Mouse (Mus musculus): ENCODE results near the gene Bzw2.
A peak's percentile ranks its signal among the peaks of the same experiment; 100 is the strongest.

Gene Bzw2

DNA sequence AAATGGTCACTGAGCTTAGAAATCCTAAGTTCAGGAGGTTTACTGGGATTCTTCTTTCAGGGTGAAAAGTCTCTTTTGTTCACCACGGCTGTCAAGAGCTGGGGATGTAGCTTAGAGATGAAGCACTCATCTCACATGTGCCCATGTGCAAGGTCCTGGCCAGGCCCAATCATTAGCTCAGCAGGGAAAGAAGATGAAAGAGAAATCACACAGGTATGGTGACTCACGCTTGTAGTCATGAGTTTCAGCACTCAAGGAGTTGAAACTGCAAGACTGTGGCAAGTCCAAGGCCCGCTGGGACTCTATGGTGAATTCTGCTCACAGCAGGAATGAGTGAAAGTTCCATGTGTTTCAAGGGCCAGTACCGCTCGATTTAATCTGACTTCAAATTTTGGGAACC lies 23.8 kb downstream of the Bzw2 start:
- DNase-seq, result no peak

- DNase-seq, result no peak
Observed at GRCm38 (mm10) chr12:36133547-36133946, 24.3 kb downstream of the Bzw2 start.

- DNase-seq, result no peak
Observed at GRCm38 (mm10) chr12:36132668-36133067, 25.2 kb downstream of the Bzw2 start.

DNA sequence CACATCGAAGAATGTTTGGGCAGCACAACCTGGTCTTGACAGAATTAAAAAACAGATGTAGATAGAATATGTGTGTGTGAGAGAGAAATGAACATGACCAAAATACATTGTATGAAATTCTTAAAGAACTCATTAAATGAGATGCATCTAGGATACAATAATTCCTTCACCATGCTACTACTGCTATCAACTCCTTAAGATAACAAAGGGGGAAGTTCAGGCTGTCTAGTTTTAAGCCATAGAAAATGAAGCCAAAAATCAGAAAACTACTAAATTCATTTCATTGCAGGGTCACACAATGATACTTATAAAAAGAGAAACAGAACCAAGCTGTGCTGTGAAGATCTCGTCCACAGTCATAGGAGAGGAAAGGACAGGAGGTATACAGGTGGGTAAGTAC lies 25.6 kb downstream of the Bzw2 start:
- DNase-seq, result no peak

DNA sequence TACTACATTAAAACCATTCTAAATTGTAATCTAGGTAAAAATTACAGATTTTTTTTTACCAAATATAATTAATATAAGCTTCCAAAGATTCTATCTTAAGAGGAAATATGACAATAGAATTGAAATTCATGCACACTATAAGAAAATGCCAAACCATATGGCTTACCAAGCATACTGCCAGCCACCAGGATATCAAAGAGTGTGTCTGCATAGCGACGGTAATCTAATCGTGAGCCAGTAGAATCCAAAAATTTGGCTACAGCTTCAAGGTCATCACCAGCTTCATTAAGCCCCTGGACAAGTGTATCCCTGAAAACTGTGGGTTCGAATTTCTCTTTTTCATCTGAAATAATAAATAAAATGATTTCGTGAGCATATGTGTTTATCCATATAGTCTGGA lies 28.1 kb downstream of the Bzw2 start:
- DNase-seq, result peak; percentile 21 to 31

- no peak for DNase-seq
Observed at GRCm38 (mm10) chr12:36126049-36126448, 31.8 kb downstream of the Bzw2 start.

- DNase-seq, result no peak
Observed at GRCm38 (mm10) chr12:36119244-36119643, 38.6 kb downstream of the Bzw2 start.

GRCm38 (mm10) chr12:36117161-36117560 lies 40.7 kb downstream of the Bzw2 start:
- DNase-seq, result no peak

- DNase-seq, result no peak
Observed at GRCm38 (mm10) chr12:36112081-36112480, 45.8 kb downstream of the Bzw2 start.

DNA sequence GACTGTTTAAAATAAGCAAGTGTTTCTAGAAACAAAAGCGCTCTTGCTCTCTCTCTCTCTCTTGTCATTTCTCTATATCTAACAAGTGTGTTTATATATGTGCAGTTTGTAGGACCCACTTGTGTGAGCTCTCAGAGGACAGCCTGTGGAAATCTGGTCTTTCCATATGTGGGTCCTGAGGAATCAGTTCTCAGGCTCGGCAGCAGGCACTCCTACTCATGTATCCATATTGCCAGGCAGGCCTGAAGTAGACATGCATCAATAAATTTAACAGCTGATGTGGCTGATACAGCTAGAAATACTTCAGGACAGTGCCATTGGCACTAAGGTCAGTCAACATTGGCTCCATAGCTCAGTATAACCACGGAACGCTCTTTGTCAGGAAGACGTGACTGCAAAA lies 46.8 kb downstream of the Bzw2 start:
- DNase-seq, result no peak

- no peak for DNase-seq
Observed at GRCm38 (mm10) chr12:36110457-36110856, 47.4 kb downstream of the Bzw2 start.

DNA sequence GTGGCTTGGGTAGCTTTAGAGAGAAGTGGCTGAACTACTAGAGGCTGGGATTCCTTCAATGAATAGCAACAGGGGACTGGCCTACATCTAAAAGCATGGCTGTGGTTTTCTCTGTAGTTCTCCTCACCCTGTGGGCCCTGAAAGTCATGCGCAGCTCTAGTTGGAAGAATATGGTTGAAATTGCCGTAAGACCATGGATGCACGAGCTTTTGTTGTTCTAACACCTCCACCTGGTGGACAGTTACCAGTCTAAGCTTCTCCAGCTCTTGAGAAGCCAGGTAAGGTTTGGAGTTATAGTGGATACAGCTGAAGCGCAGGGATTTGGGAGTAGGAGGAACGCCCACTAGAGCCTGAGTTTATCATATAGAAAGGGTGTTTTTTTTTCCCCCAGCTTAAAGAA lies 49.4 kb downstream of the Bzw2 start:
- no peak for DNase-seq

DNA sequence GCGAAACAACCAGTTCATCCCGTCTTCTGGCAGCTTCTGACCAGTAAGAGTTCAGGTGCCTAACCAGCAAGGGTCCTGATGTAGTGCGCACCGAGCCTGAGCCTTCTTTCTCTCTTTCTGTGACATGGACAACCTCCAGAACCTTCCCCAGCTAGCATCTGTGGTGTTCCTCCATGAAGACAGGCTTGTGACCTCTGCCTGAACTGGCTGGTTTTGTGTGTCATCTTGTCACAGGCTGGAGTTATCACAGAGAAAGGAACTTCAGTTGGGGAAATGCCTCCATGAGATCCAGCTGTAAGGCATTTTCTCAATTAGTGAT lies 54.3 kb downstream of the Bzw2 start:
- DNase-seq, result no peak

GRCm38 (mm10) chr12:36102733-36103591 lies 54.9 kb downstream of the Bzw2 start:
- DNase-seq, result no peak

DNA sequence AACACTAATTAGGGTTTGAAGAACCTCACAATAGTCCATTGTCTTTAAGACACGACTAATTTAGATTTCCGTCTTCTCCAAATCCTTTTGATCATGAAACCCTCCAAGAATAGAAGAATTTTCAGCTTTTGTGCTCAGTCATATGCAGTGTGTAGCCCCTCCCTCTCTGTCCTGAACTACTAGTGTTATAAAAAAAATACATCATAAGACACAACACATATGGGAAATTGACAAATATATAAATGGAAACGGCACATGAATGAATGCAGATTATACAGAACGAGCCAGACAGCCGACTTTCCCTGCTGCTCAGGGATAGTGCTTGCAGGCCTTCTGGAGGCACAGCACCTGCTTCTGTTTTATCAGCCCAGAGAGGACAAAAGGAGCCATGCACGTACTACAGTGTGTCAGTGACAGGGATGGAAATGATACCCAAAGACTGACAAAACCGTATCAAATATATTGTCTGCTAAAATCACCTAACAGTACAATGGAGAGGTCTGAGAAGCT lies 62.5 kb downstream of the Bzw2 start:
- no peak for DNase-seq

GRCm38 (mm10) chr12:36093081-36093670 lies 64.7 kb downstream of the Bzw2 start:
- no peak for DNase-seq

- DNase-seq, result no peak
Observed at GRCm38 (mm10) chr12:36091964-36092363, 65.9 kb downstream of the Bzw2 start.

DNA sequence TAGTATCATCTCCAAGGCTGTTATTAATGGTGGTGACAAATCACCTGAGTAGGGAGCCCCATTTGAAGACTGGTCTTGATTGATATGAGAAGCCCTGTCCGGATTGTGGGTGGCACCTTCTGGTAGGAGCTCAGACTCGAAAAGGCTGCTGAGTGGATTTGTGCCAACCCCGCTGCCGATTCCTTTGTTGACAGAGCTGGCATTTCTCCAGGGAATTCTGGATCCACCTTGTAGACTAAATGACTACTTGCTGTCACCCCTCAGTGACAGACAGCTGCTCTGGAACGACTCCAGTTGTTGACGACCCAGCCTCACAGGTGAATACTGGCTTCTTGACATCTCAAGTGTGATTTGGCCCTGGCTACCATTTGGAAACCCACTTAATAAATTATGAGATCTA lies 68.7 kb downstream of the Bzw2 start:
- DNase-seq, result no peak

DNA sequence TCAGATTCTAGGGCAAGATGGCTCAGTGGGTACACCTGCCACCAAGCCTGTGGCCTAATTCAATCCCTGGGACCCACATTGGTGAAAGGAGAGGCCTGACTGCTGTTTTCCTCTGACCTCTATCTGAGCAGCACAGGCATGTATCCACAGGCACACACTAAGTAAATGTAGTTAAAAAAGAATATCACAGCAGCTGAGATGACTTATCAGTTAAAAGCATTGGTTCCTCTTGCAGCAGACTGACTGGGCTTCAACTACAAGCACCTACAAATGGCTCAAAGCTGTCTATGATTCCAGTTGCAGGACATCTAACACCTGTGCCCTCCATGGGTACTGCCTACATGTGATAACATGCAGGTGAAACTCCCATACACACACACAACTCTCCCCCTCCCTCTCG lies 69.1 kb downstream of the Bzw2 start:
- no peak for DNase-seq

- DNase-seq, result no peak
Observed at GRCm38 (mm10) chr12:36085380-36085779, 72.5 kb downstream of the Bzw2 start.

- DNase-seq, result no peak
Observed at GRCm38 (mm10) chr12:36078101-36078899, 79.6 kb downstream of the Bzw2 start.

- DNase-seq, result no peak
Observed at GRCm38 (mm10) chr12:36072860-36073259, 85.0 kb downstream of the Bzw2 start.

DNA sequence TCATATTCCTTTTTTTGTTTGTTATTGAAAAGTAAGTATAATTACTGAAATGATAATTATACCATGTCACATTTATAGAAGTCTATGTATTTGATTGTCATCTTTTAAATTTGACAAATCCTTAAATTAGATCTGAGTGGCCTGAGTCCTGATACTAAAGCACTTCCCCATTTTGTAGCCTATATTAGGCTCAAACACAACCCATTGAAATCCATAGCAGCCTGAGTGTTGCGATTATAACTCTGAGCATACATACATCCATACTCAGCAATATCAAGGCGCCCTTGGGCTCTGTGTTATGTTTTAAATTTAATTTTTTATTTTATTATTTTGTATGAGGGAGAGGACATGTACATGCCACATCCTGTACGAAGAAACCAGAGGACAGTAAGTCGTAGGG lies 87.6 kb downstream of the Bzw2 start:
- DNase-seq, result no peak

DNA sequence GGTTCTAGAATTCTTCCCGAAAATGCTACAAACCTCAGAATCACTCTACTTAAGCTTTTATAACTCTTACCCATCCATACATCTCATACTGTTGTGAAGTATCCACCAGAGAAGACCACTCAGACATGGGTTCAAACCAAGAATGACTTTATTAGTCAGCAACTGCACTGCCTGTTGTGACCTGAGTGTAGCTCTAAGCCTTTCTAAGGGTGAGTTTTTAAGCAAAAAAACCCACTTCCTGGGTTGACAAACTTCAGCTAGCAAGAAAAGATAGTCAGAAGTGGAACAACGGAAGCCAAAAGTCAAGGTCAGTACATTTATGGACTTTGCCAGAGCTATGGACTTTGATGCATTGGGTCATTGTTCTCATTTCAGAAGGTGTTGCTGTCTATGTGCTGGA lies 90.3 kb downstream of the Bzw2 start:
- no peak for DNase-seq
